Mouse (Mus musculus) thymus, adult 2 months (tissue): ENCODE data around the gene Lingo1. TPM values are rescaled to one million over a fixed set of nuclear protein-coding genes. Genes with fewer than 3 reads are reported as not detected.

Experiments
- DNase-seq: peaks from one replicate; pipeline ENCODE4 v3.0.0; 2021
- H3K27ac ChIP-seq: fragments of 200-500 bp; 2 replicates; pipeline ENCODE4 v1.5.1; 2012; ENCODE audit warnings: low read length, control low read depth; ENCODE audit not compliant: control insufficient read depth, insufficient read depth
- H3K27me3 ChIP-seq: fragments of 200-500 bp; 2 replicates; pipeline ENCODE4 v1.6.1; 2012; ENCODE audit warnings: mild to moderate bottlenecking, low read length, moderate library complexity, mixed read lengths; ENCODE audit not compliant: control insufficient read depth, insufficient read depth
- H3K36me3 ChIP-seq: fragments of 200-500 bp; 2 replicates; pipeline ENCODE4 v1.6.1; 2012; ENCODE audit warnings: mild to moderate bottlenecking, low read length, moderate library complexity; ENCODE audit not compliant: control insufficient read depth, insufficient read depth
- H3K4me1 ChIP-seq: fragments of 200-500 bp; replicated peaks from 2 replicates; pipeline ENCODE4 v1.6.1; 2012; ENCODE audit warnings: low read length; ENCODE audit not compliant: control insufficient read depth, insufficient read depth
- H3K4me3 ChIP-seq: fragments of 200-500 bp; 2 replicates; pipeline ENCODE4 v1.5.1; 2012; ENCODE audit warnings: mild to moderate bottlenecking, low read length, control low read depth, moderate library complexity; ENCODE audit not compliant: control insufficient read depth, insufficient read depth
- CTCF ChIP-seq: fragments of 200-500 bp; IDR thresholded peaks from 2 replicates; pipeline ENCODE4 v1.5.1; 2012; ENCODE audit warnings: mild to moderate bottlenecking, control low read depth, low read length, moderate library complexity, borderline replicate concordance; ENCODE audit not compliant: control insufficient read depth, poor library complexity, insufficient read depth; ENCODE audit errors: extremely low read depth
- POLR2A ChIP-seq: fragments of 200-500 bp; IDR thresholded peaks from 2 replicates; pipeline ENCODE4 v1.6.1; 2012; ENCODE audit warnings: mild to moderate bottlenecking, low read length, control low read depth, moderate library complexity; ENCODE audit not compliant: control insufficient read depth, poor library complexity, insufficient read depth; ENCODE audit errors: extremely low read depth
- WGBS: fragments of 180-500 bp; shearing (Covaris S2); methylation state at CpG from one replicate; pipeline ENCODE4 v1.1.7; 2018; 5-methylcytosine and 5-hydroxymethylcytosine counted together
- polyA plus RNA-seq: library from polyadenylated mRNA; depleted of rRNA; stranded (reverse); fragments of >200 nt; gene quantifications from 2 replicates; pipeline ENCODE4 v1.2.3, GENCODE M21; 2012

The Lingo1 gene
- polyA plus RNA-seq, 1 experiment, result 5.2 TPM

DNA sequence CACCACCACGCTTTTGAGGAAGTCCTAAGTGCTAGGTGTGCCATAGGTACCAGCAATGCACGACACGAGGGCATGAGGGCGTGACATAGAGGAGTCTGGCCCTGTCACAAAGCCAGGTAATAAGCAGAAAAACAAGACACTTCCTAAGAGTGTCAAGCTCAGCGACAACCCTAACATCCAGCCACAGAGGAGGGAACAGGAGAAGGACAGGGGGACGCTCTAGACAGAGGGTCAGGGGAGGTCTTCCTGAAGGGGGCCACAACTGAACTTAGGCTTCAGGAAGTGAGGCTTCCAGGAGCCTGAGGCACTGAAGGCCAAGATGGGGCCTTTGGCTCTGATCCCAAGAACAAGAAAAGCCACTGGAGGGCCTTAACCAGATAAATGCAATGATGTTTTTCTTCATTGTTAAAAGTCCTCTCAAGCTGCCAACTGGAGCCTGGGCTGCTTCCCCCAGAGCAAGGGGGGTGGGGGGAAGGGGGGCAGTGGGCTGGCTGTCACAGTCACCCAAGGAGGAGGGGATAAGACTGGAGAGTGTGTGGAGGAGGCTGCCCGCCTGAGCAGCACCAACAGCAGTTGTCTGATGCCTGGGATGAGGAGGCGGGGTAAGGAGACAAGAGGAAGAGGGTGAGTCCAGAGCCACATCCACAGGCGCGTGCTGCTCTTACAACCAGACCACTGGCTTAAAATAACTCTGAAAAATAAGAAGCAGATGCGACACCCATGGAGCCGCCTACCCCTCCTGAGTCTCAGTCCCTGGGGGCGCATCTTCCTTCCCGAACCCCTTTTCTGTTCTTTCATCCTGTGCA, 109.7 kb downstream of the Lingo1 start:
- Histone ChIP-seq H3K27ac (no peak overlapping the region), H3K36me3 (no peaks in the 10 kb centered on the region), H3K27me3 (no peaks in the 10 kb centered on the region), H3K4me1 (peaks cover 3% of the 10 kb centered on the region), H3K4me3 (no peak overlapping the region)
- 31% methylated on average over 14 of the region's 14 CpGs for WGBS
- no peak for TF ChIP-seq POLR2A
- TF ChIP-seq CTCF, result no peak
- DNase-seq, result no peak

DNA sequence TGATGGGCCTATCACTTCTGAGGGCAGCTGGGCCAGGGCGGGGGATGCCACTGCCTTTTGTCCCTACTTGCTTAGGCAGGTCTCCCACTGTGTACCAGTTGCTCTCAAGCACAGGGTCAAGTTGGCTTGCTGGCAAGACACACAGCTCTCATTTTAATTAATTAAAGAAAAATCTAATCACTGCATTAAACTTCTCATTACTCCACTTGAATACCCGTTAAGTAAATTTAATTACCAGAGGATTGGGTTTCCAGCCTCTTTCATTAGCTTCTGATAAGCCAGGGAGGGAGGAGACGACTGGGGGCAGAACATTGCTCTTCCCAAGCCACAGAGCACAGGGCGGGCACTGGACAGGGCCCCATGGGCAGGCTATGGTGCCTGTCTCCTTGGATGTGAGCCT, 113.4 kb downstream of the Lingo1 start:
- Histone ChIP-seq H3K4me1 (peaks cover 17% of the 10 kb centered on the region), H3K4me3 (no peak overlapping the region), H3K27ac (no peak overlapping the region), H3K36me3 (no peaks in the 10 kb centered on the region), H3K27me3 (no peaks in the 10 kb centered on the region)
- TF ChIP-seq POLR2A (no peak), CTCF (no peak)
- DNase-seq, result no peak
- WGBS, result 86% methylated on average over 4 of the region's 4 CpGs

DNA sequence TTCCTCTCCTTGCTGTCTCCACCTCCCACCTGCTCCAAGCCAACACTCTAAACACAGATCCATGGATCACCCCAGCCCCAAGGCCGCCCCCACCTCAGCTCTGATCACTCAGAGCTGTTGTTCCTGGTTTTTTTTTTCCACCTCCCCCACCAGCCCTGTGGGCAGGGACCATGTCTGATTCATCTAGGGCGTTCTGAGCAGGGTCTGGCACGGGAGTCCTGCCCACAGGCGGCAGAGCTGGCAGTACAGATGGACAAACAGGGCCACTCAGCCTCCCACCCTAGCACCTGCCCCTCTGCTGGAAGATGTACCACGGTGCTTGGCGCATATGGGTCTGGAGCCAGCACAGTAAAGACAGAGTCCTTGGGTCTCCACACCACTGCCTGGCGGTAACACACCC, 114.3 kb downstream of the Lingo1 start:
- peaks cover 17% of the 10 kb centered on the region for H3K4me1 ChIP-seq
- TF ChIP-seq POLR2A (no peak), CTCF (no peak)
- no peak overlapping the region for H3K4me3 ChIP-seq
- no peaks in the 10 kb centered on the region for H3K36me3 ChIP-seq
- WGBS, result 75% methylated on average over 7 of the region's 7 CpGs
- H3K27me3 ChIP-seq, result no peaks in the 10 kb centered on the region
- H3K27ac ChIP-seq, result no peak overlapping the region
- no peak for DNase-seq

DNA sequence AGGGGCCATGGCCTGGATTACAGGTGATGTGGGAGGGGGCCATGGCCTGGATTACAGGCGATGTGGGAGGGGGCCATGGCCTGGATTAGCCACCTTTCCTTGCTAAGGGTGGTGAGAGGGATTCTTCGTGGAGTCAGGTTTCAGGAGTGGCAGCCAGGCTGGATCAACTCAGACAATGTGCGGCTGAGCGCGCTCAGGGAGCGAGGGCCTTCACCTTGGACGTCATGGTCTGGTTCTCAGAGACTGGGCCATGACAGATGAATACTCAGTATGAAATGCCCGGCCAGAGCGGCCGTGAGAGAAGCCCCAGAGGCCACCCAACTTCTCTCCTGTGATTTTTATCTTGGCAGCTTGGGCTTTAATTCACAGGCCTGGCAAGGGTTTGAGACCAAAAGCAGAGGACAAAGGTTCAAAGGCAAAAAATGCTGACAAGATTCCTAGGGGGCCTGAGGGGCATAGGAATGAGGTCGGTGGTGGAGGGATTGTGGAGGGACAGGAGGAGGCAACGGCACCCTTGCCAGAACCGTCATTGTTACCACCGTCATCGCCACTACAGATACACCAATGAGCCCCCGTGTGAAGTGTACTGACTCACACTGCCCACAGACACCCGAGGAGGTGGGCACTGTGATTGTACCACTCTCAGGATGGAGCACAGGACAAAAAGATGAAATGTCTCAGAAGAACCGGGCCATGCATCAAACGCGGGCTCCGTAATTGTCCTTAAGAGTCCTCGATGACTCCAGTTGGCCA, 117.2 kb downstream of the Lingo1 start:
- Histone ChIP-seq H3K4me1 (peaks cover 17% of the 10 kb centered on the region), H3K27me3 (no peaks in the 10 kb centered on the region), H3K4me3 (no peak overlapping the region), H3K27ac (no peak overlapping the region), H3K36me3 (no peaks in the 10 kb centered on the region)
- TF ChIP-seq CTCF (no peak), POLR2A (no peak)
- DNase-seq, result no peak
- WGBS, result 90% methylated on average over 22 of the region's 22 CpGs

DNA sequence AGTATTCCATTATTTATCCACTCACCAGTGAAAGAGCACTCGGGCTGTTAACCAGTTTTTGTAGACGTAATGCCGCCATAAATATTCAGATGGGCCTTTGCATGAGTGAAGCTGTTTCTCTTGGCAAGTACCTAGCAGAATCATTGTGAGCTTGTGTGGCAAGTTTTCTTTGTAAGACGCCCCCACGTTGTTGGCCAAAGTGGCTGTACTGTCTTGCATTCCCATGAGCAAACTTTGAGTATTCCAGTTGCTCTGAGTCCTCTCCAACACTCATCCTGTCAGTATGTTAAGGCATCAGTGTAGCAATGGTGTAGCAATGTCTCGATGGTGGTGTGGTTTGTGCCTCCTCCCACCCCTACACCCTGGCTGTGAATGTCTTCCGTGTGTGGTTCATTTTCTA, 120.6 kb downstream of the Lingo1 start:
- H3K4me3 ChIP-seq, result no peak overlapping the region
- TF ChIP-seq CTCF (no peak), POLR2A (no peak)
- no peaks in the 10 kb centered on the region for H3K36me3 ChIP-seq
- DNase-seq, result no peak
- peaks cover 7% of the 10 kb centered on the region for H3K4me1 ChIP-seq
- H3K27me3 ChIP-seq, result no peaks in the 10 kb centered on the region
- H3K27ac ChIP-seq, result no peak overlapping the region
- 94% methylated on average over 7 of the region's 7 CpGs for WGBS

DNA sequence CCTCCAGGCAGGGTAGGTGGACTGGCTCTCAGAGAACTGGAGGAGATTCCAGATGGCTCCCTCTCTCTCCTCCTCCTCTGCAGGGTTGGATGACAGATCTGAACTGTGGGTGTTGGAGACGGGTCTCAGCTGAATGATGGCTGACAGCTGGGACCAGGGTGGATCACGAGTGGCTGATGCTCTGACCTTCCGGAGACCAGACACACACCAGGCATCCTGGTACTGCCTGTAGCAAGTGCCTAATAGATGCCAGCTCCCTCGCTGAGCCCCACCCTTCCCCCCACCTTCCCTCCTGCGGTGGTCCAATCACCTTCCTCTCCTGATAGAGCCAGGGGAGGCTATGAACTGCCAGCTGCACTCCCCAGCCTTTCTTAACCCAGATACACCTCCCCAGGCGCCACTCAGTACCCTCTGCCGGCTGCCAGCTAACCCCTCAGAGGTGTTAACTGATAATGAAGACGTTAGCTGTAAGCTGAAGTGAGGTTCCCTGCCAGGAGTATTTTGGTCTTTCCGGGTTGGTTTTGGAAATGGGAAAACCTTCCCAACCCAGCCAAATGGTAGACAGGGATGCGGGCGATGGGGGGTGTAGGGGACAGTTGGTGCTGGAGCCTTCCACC, 126.6 kb downstream of the Lingo1 start:
- H3K4me3 ChIP-seq, result no peak overlapping the region
- 65% methylated on average over 11 of the region's 11 CpGs for WGBS
- no peak overlapping the region for H3K27ac ChIP-seq
- H3K36me3 ChIP-seq, result no peaks in the 10 kb centered on the region
- no peaks in the 10 kb centered on the region for H3K27me3 ChIP-seq
- DNase-seq, result no peak
- no peaks in the 10 kb centered on the region for H3K4me1 ChIP-seq
- TF ChIP-seq CTCF, result no peak
